Mouse (Mus musculus) c-Kit-negative CD71-positive TER-119-positive erythroid progenitor cells, embryonic 14.5 days (primary cell): ENCODE measurements at regions not wholly inside any gene's neighbourhood (a gene's known extent, or its start where the extent isn't known, plus 50 kb on each side); places are given as distances from the start of the nearest gene placed in this dataset.
A peak's percentile ranks its signal among the peaks of the same experiment; 100 is the strongest.

Source experiments
- DNase-seq: peaks from one replicate; pipeline ENCODE4 v3.0.0-alpha.2; 2013; ENCODE audit warnings: low read depth, low spot score

DNA sequence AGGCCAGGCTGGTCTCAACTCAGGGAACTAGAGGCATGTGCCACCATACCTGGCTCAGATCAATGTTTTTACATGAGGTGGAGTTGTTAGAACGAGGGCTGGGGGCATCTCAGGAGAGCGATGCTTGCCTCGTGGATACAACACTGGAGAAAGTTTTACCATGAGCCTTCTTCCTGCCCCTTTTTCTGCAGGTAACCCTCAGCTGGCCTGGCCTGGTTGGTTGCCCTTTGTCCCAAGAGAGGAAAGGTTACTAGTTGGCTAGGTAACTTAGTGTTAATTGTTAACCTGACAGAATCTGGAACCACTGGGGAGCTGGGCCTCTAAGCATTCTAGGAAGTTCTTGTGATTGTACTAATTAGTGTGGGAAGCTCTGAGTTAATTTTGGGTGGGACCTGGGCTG lies 81.0 kb upstream of the Sertad2 start:
- DNase-seq = no peak

DNA sequence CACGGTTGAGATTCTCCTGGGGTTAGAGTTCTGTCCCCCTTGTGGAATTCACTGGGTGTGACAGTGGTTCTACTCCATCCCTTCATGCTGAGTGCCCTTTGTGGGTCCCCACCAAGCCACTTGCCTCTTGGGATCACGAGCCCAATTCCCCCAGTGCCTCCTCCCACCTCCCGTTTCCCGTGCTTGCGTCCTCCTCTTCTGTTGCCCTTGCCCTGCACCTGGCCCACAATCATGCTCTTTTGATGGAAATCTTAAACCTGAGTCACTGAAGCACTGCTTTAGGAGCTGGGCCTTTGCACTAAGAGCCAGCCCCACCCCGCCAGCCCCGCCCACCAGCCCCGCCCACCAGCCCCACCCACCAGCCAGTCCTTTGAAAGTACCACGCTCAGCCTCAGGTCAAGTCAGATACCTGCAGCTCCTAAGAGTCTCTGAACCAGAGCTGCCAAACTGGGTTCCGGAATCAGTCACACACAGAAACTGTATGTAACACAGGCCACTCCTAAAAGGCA lies 79.8 kb upstream of the Sertad2 start:
- no peak for DNase-seq

DNA sequence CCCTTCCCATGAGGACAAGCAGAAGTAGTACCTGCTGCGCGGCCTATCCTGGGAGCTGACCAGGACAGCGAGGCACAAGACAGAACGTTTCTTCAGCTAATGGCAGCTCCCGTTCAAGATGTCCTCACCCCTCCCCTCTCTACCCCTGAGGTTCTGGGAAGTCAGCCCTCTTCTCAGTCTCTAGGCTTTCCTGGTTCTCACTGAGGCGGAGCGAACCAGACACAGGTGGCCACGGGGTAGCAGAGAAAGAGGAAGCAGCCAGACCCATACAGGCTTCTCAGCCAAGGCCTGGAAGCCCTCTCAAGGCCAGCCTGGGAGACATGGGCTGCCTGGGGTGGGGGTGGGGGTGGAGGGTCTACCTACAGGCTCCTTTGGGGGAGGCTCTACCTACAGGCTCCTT lies 78.5 kb upstream of the Sertad2 start:
- no peak for DNase-seq

DNA sequence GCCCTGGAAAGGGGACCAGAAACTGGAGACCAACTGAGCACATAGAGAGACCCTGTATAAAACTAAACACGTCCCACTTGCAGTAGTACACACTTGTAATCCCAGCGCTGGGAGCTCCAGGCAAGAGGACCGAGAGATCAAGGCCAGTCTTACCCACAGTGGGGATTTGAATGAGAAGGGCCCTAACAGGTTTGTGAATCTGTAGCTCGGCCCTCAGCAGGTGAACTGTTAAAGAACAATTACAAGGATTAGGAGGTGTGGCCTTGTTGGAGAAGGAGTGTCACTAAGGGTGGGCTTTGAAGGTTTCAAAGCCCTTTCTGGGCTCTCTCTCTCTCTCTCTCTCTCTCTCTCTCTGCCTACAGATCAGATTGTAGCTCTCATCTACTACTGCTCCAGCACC lies 76.5 kb upstream of the Sertad2 start:
- no peak for DNase-seq

DNA sequence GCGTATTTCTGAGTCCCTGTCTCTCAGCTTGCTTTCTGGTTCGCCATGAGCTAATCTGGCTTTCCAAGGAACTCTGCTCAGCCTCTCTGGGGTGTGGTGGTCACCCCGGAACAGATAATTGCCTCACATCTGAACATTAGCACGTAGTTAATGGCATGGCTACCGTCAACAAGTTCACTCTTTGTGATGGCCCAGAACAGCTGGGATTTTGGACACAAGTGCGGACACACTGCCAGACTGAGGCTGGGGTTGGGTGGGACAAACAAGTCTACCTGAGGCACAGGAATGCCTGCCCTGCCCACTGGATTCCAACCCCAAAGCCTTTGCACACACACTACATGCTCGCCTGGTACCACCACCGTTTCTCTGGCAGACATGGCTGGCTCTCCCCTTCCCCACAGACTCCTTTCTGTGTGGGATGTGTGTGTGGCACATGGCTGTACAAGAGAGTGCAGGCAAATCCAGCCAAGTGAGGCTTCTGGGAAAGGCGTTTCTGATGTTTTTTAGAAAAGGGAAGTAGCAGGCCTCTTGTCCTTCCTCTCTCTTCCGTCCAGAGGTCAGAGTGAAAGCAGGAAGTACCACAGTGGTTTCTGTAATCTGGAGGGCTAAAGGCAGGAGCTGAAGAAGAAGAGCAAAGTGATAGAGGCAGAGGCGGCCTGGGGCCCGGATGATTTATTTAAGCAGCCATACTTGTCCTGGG lies 74.6 kb upstream of the Sertad2 start:
- no peak for DNase-seq

DNA sequence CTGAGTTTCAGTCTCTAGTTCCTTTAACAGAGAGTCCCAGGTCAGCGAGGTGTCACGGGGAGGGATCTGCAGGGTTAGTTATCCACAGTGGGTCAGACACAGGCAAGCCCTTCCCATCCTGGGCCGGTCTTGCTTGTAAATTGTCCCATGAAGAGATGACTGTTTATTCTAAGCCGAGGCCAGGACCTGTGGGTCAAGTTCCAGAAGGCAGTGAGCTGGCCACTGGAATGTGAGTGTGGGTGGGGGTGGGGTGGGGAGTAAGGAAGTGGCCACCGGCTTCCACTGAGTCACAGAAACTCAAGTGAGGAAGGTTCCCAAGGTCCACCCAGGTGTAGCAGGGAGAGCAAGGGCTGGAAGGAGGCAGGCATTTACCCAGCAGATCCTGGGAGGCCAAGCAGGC lies 73.7 kb upstream of the Sertad2 start:
- no peak for DNase-seq

DNA sequence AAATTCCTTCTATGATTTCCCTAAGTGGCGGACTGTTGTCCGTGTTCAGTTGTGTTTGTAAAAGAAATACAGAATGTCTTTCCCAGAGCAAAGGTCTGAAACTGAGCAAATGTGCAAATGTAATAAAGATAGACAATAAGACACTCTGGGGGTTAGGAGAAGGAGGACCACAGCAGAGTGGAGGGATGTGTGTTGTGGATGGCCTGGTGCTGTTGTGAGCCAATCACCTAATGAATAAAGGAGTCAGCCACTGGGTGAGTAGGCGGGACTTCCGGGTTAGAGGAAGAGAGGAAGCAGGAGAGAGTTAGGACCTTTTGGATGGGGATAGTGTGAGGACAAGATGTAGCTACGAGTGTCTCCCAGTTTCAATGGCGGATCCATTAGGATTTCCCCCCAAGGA lies 72.7 kb upstream of the Sertad2 start:
- DNase-seq = no peak

DNA sequence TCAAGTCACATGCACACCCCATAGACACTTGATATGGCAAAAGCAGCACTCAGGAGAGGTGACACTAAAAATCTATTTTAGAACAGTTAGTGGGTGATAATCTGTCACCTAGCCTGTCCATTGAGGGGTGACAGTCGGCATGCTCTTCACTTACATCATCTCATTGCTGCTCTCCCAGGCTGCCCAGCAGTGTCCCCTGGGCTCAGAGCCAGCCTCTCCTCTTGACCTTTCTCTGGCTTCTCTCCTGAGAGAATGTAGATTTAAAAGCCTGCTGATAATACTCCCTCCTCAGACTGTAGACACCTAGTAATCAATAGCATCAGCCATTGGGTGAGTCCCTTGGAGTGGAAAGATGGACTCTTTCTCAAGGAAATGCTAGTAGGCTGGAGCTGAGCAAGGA lies 70.7 kb upstream of the Sertad2 start:
- no peak for DNase-seq

DNA sequence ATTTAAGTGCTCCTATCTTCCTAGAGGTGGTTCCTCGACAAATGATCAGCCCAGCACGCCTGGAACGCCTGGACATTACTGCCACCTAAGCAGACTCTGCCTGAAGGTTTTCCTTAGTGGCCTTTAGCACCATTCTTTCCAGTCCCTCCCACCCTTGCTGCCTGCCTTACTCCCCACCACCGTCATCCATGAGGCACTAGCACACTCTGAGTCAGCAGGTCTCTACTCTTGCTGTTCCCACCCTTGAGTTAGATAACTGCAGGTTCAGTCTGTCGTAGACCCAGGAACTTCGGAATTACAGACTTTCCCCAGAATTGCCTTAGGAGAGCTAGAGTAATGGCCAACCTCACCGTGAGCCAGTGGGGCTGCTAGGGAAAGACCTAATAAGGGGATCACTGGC lies 67.4 kb upstream of the Sertad2 start:
- no peak for DNase-seq

DNA sequence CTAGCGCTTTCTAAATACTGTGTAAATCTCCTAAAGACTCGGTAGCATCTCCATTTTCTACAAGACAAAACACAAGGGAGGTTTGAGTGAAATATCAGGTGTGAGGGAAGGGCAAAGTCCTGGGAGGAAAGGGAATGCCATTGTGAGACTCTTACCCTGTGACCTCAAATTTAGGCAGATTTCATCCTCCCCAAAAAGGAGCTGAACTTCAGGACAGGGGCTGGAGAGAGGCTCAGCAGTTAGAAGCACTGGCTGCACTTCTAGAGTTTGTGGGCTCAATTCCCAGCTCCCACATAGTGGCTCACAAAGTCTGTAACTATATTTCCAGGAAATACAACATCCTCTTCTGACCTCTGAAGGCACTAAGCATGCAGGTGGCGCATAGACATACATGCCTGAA lies 66.6 kb upstream of the Sertad2 start:
- no peak for DNase-seq

DNA sequence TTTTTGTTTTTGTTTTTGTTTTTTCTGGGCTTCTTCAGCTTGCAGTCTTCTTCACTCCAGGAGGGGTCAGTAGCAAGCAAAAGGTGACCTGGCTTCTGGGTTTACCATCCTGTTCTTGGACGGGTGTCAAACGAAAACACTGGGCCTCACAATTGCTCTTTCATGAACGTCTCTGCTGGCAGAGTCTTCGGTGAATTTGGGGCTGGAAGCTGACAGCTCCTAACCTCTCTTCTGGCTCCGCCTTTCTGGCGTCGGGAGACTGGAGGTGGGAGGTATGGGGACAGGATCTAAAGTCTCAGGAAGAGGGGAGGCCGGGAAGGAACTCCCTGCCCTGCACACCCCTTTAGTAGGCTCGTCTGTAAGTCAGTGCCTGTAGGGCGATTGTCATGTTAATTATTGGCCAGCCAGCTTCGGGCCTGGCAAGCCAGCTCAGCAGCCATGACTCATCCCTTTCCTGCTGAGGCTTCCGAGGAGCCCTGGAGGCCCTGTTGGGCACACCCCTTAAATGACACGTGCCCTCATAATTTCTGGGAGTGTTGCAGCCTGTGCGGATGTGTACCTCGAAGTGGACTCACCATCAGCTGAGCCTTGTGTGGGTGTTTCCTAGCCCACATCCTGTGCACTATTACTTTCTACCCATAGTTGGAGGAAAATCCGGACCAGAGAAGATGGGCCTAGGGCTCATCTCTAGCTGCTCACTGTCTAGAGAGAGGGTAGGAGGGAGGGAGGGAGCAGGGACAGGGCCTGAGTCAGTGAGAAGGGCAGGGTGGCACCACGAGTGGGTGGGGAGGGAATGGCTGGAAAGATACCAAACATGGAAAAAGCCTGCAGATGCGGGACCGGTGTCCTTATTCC lies 65.6 kb upstream of the Sertad2 start:
- peak; percentile 38 for DNase-seq

DNA sequence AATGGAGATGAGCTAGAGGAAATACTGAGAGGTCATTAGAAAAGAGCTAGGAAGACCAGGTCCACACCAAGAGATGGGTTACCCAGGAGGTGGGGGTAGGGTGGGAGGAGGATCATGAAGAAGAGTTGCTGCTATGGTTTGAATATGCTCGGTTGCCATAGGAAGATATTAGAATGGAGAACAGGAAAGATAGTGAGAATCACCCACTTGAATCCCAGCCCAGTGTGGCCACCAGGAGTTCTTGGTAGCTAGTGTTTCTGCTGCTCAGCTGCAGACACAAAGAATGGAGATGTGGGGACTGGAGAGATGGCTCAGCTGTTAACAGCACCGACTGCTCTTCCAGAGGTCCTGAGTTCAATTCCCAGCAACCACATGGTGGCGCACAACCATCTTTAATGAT lies 62.4 kb upstream of the Sertad2 start:
- DNase-seq = no peak

DNA sequence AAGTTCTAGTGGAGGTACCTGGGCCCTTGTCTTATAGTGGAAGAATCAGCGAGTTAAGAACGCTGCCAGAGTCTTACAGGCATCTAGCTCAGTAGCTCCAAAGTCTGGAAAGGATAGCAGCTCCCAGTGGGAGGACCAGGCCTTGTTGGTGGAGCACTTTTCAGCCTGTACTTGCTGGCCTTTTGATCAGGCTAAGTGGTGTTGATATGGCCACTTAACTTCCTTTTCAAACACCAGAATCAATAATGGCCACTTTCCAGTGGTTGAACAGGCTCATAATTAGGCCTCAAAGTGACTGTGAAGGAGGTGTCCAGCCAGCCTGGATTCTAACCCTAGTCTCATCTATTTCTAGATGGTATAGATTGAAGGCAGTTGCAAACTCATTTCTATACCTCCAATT lies 57.7 kb upstream of the Sertad2 start:
- no peak for DNase-seq
